Mouse (Mus musculus) frontal cortex, postnatal 10 days (tissue): ENCODE measurements around the gene a.
A peak's percentile ranks its signal among the peaks of the same experiment; 100 is the strongest.
"Not testable (repeated sequence)": the region's sequence is repeated elsewhere in the genome, so short reads cannot be mapped to it uniquely, and the experiment has no call there.

Source experiments
- DNase-seq, 2 experiments: peaks; one replicate each; pipeline ENCODE4 v3.0.0; 2022; ENCODE audit warnings: low spot score in 2 of 2, mixed read lengths in 1 of 2

a gene

GRCm38 (mm10) chr2:154922134-154922533, 130.9 kb downstream of the a start:
- DNase-seq: not testable (repeated sequence)

GRCm38 (mm10) chr2:154925411-154926031, 134.3 kb downstream of the a start:
- no peak for DNase-seq

- DNase-seq: no peak
These were observed 135.6 kb downstream of the a start for GRCm38 (mm10) chr2:154926843-154927242.

- DNase-seq: peak in 1 of 2 experiments; percentile 11
These were observed 137.1 kb downstream of the a start for GRCm38 (mm10) chr2:154928298-154928697.

- no peak for DNase-seq
These were observed 142.7 kb downstream of the a start for GRCm38 (mm10) chr2:154933884-154934283.

- DNase-seq: no peak
These were observed 144.9 kb downstream of the a start for GRCm38 (mm10) chr2:154936106-154936505.

GRCm38 (mm10) chr2:154936536-154937155, 145.4 kb downstream of the a start:
- no peak for DNase-seq

- DNase-seq: no peak
These were observed 146.6 kb downstream of the a start for GRCm38 (mm10) chr2:154937547-154938390.

- DNase-seq: no peak
These were observed 150.8 kb downstream of the a start for GRCm38 (mm10) chr2:154941952-154942351.

GRCm38 (mm10) chr2:154942546-154942945, 151.3 kb downstream of the a start:
- no peak for DNase-seq

GRCm38 (mm10) chr2:154943101-154943500, 151.9 kb downstream of the a start:
- DNase-seq: peak; percentile 23 to 76

- no peak for DNase-seq
These were observed 155.7 kb downstream of the a start for GRCm38 (mm10) chr2:154946921-154947320.

GRCm38 (mm10) chr2:154949352-154949751, 158.2 kb downstream of the a start:
- DNase-seq: no peak

- DNase-seq: no peak
These were observed 158.7 kb downstream of the a start for GRCm38 (mm10) chr2:154949877-154950276.

- DNase-seq: no peak
These were observed 159.4 kb downstream of the a start for GRCm38 (mm10) chr2:154950601-154951000.

- DNase-seq: no peak
These were observed 168.3 kb downstream of the a start for GRCm38 (mm10) chr2:154959486-154959885.

GRCm38 (mm10) chr2:154959909-154960308, 168.7 kb downstream of the a start:
- DNase-seq: no peak

- no peak for DNase-seq
These were observed 172.0 kb downstream of the a start for GRCm38 (mm10) chr2:154963176-154963575.

GRCm38 (mm10) chr2:154969740-154970397, 178.7 kb downstream of the a start:
- not testable (repeated sequence) for DNase-seq

GRCm38 (mm10) chr2:154971919-154972692, 180.9 kb downstream of the a start:
- peak in 1 of 2 experiments; percentile 5 for DNase-seq

- no peak for DNase-seq
These were observed 181.8 kb downstream of the a start for GRCm38 (mm10) chr2:154972981-154973380.
